Mouse (Mus musculus): ENCODE data around the gene Srsf10. TPM values are rescaled to one million over a fixed set of nuclear protein-coding genes. Genes with fewer than 3 reads are reported as not detected.

The Srsf10 gene
- total RNA-seq, 2 experiments from 2014 or later: 94.0 to 117 TPM

GRCm38 (mm10) chr4:135918635-135919279 is 63.2 kb downstream of the Srsf10 start:
- DNase-seq: no peak

DNA sequence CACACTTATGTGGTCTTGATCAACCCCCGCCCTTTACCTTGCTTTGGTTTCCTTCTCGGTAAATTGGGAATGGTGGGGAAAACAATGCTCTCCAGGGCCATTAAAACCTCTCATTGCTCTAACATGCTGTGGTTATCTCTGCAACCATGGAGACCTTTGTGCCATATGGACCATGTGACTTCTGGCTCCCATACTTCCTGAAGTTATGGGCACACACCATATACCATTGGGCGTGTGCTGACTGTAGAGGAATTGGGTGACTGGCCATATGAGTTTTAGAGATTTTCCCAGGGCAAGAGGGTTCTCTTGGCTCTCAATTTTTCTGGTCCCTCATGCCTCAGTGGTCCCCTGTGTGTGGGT is 63.7 kb downstream of the Srsf10 start:
- no peak for DNase-seq

Other genes with a start within 250 kb of the Srsf10 start
- under 1 TPM; 0.45 to 0.61 TPM for gene Ifnlr1, start 169.5 kb upstream of the Srsf10 start, total RNA-seq (2021)
- 1 to 10 TPM; 1.5 to 1.7 TPM for gene Il22ra1, start 127.6 kb upstream of the Srsf10 start, total RNA-seq (2021)
- 10 to 100 TPM in 1 of 2 experiments, 1 to 10 TPM in 1; 4.2 to 15.1 TPM for gene Myom3, start 96.0 kb upstream of the Srsf10 start, total RNA-seq (2021)
- 100 to 1,000 TPM in 1 of 2 experiments, 10 to 100 TPM in 1; 98.7 to 149 TPM for gene Pnrc2, start 18.1 kb downstream of the Srsf10 start, total RNA-seq (2021)
- gene Cnr2, start 39.6 kb downstream of the Srsf10 start, total RNA-seq (2021): 1 to 10 TPM; 2.4 to 3.9 TPM
- 100 to 1,000 TPM in 1 of 2 experiments, 10 to 100 TPM in 1; 96.9 to 109 TPM for gene Fuca1, start 65.0 kb downstream of the Srsf10 start, total RNA-seq (2021)
- gene Hmgcl, start 90.7 kb downstream of the Srsf10 start, total RNA-seq (2021): 100 to 1,000 TPM in 1 of 2 experiments, 10 to 100 TPM in 1; 84.4 to 108 TPM
- 10 to 100 TPM; 22.0 to 23.1 TPM for gene Gale, start 108.0 kb downstream of the Srsf10 start, total RNA-seq (2021)
- gene Lypla2, start 116.9 kb downstream of the Srsf10 start, total RNA-seq (2021): 10 to 100 TPM; 57.1 to 57.9 TPM
- 10 to 100 TPM; 27.0 to 33.5 TPM for gene Pithd1, start 131.5 kb downstream of the Srsf10 start, total RNA-seq (2021)
- gene Eloa, start 166.0 kb downstream of the Srsf10 start, total RNA-seq (2021): 10 to 100 TPM; 40.5 to 41.8 TPM
- gene Rpl11, start 197.7 kb downstream of the Srsf10 start, total RNA-seq (2021): 100 to 1,000 TPM; 633 to 663 TPM

All from adrenal gland, postnatal 10 days (tissue).